Comparison of ENCODE assay signal across 8 mouse cellular contexts in genomic region chr14:55644261-55644888, GRCm38 (mm10). TPM values are rescaled to one million over a fixed set of nuclear protein-coding genes. Genes with fewer than 3 reads are reported as not detected.
A peak's percentile ranks its signal among the peaks of the same experiment; 100 is the strongest.
DNase-seq lines count a peak whose midpoint lies in the region; ATAC-seq and TF ChIP-seq lines count a peak whose summit lies in the region.

No protein-coding gene starts in this region.

- TF ChIP-seq POLR2A in cortical plate, adult 2 months (IDR thresholded peaks at IDR 0.05; ENCODE audit: extremely low read depth, insufficient read depth, low read length), result no peak

- peak overlapping the region; percentile 98 for H3K9ac ChIP-seq in heart, embryonic 16.5 days (ENCODE audit: low read length)
- peak overlapping the region; percentile 94 for H3K9ac ChIP-seq in limb, embryonic 13.5 days
- H3K9ac ChIP-seq in neural tube, embryonic 13.5 days, result peak overlapping the region; percentile 94

- peak overlapping the region; percentile 76 for H3K4me3 ChIP-seq in cortical plate, adult 2 months (ENCODE audit: insufficient read depth, low read length)
- peak overlapping the region; percentile 96 for H3K4me3 ChIP-seq in heart, embryonic 16.5 days (ENCODE audit: low read length)
- peak overlapping the region; percentile 96 for H3K4me3 ChIP-seq in limb, embryonic 13.5 days
- H3K4me3 ChIP-seq in neural tube, embryonic 13.5 days, result peak overlapping the region; percentile 97

- WGBS in heart, embryonic 16.5 days, result 15% methylated on average over 17 of the region's 17 CpGs
- WGBS in limb, embryonic 13.5 days, result 32% methylated on average over 17 of the region's 17 CpGs
- WGBS in neural tube, embryonic 13.5 days, result 26% methylated on average over 17 of the region's 17 CpGs

- intact Hi-C loops in heart, postnatal 25 days (cut with DNase I), result no loop called here
- intact Hi-C loops in gastrocnemius, postnatal 14 days (cut with DNase I; ENCODE audit: low total_unique reads), result no loop called here

- peak; percentile 89 for DNase-seq in heart, adult 11 months
- DNase-seq in heart, postnatal 25 days (ENCODE audit: low spot score), result no peak
- no peak for DNase-seq in frontal cortex, postnatal 10 days (ENCODE audit: low spot score in 2 of 2)
- DNase-seq in gastrocnemius, postnatal 14 days, result no peak

- no peaks in the 10 kb centered on the region for H3K9me3 ChIP-seq in heart, embryonic 16.5 days (replicated peaks; ENCODE audit: control insufficient read depth, low read length)
- no peaks in the 10 kb centered on the region for H3K9me3 ChIP-seq in limb, embryonic 13.5 days
- H3K9me3 ChIP-seq in neural tube, embryonic 13.5 days, result no peaks in the 10 kb centered on the region

- H3K27ac ChIP-seq in cortical plate, adult 2 months (ENCODE audit: insufficient read depth, low read length), result no peak overlapping the region
- peak overlapping the region; percentile 97 for H3K27ac ChIP-seq in heart, embryonic 16.5 days (ENCODE audit: low read length)
- 0 out of 2 replicates have a peak overlapping the region, but pooled peaks have one; percentile 6 for H3K27ac ChIP-seq in limb, embryonic 13.5 days
- no peak overlapping the region for H3K27ac ChIP-seq in neural tube, embryonic 13.5 days (replicated peaks)

- no peaks in the 10 kb centered on the region for H3K27me3 ChIP-seq in heart, embryonic 16.5 days (ENCODE audit: control insufficient read depth, insufficient read depth, low read length)
- no peaks in the 10 kb centered on the region for H3K27me3 ChIP-seq in limb, embryonic 13.5 days
- H3K27me3 ChIP-seq in neural tube, embryonic 13.5 days, result no peaks in the 10 kb centered on the region

- H3K4me2 ChIP-seq in heart, embryonic 16.5 days (ENCODE audit: low read depth, low read length), result peak overlapping the region; percentile 82
- H3K4me2 ChIP-seq in limb, embryonic 13.5 days (replicated peaks), result peak overlapping the region; percentile 87
- peak overlapping the region; percentile 78 for H3K4me2 ChIP-seq in neural tube, embryonic 13.5 days

- H3K36me3 ChIP-seq in heart, embryonic 16.5 days (ENCODE audit: control insufficient read depth, insufficient read depth), result peaks cover 23% of the 10 kb centered on the region
- H3K36me3 ChIP-seq in limb, embryonic 13.5 days, result peaks cover 38% of the 10 kb centered on the region
- peaks cover 23% of the 10 kb centered on the region for H3K36me3 ChIP-seq in neural tube, embryonic 13.5 days

- ATAC-seq in heart, embryonic 16.5 days (replicated peaks; ENCODE audit: extremely low read depth, insufficient read depth, low FRiP score), result no peak
- ATAC-seq in limb, embryonic 13.5 days (ENCODE audit: low FRiP score, low read depth), result no peak
- no peak for ATAC-seq in neural tube, embryonic 13.5 days (ENCODE audit: low read depth)

- H3K4me1 ChIP-seq in cortical plate, adult 2 months (ENCODE audit: control insufficient read depth, insufficient read depth, low read length), result peaks cover 7% of the 10 kb centered on the region; the same call in 1 of the 2 replicates
- H3K4me1 ChIP-seq in heart, embryonic 16.5 days (ENCODE audit: control insufficient read depth, insufficient read depth, low read length), result peaks cover 19% of the 10 kb centered on the region
- H3K4me1 ChIP-seq in limb, embryonic 13.5 days, result peaks cover 29% of the 10 kb centered on the region
- H3K4me1 ChIP-seq in neural tube, embryonic 13.5 days (replicated peaks), result peaks cover 26% of the 10 kb centered on the region

- no peak for TF ChIP-seq CTCF in cortical plate, adult 2 months (IDR thresholded peaks at IDR 0.05; ENCODE audit: extremely low read depth, insufficient read depth, low read length)

RNA-seq across cellular contexts. Expression of gene Tm9sf1, which starts 0.8 kb away (rescaled TPM):
- total RNA-seq in heart, postnatal 25 days (2021), result 10 to 100 TPM; 39.0 to 43.8 TPM
- 30.8 and 33.7 TPM in 2 replicates for polyA plus RNA-seq in cortical plate, adult 2 months (2012; rRNA removed)
- polyA plus RNA-seq in heart, embryonic 16.5 days (2015; fragmentation: Nextera tagmentation; extraction: Ambion mirVana), result 90.8 and 99.0 TPM in 2 replicates
- 108 and 113 TPM in 2 replicates for polyA plus RNA-seq in limb, embryonic 13.5 days (2015; fragmentation: Nextera tagmentation; extraction: Ambion mirVana)
- 60.0 and 61.2 TPM in 2 replicates for polyA plus RNA-seq in neural tube, embryonic 13.5 days (2015; fragmentation: Nextera tagmentation; extraction: Ambion mirVana)
- total RNA-seq in gastrocnemius, postnatal 14 days (2021), result 10 to 100 TPM; 21.5 TPM

RNA-seq across cellular contexts. Expression of gene Tssk4, which starts 5.6 kb away (rescaled TPM):
- under 1 TPM; 0.56 to 0.60 TPM for total RNA-seq in heart, postnatal 25 days (2021)
- polyA plus RNA-seq in cortical plate, adult 2 months (2012; rRNA removed), result 0.79 and 1.0 TPM in 2 replicates
- 0.22 and 0.45 TPM in 2 replicates for polyA plus RNA-seq in heart, embryonic 16.5 days (2015; fragmentation: Nextera tagmentation; extraction: Ambion mirVana)
- 0.91 and 1.0 TPM in 2 replicates for polyA plus RNA-seq in limb, embryonic 13.5 days (2015; fragmentation: Nextera tagmentation; extraction: Ambion mirVana)
- 0.30 and 0.31 TPM in 2 replicates for polyA plus RNA-seq in neural tube, embryonic 13.5 days (2015; fragmentation: Nextera tagmentation; extraction: Ambion mirVana)
- under 1 TPM; 0.12 to 0.49 TPM for total RNA-seq in gastrocnemius, postnatal 14 days (2021)

RNA-seq across cellular contexts. Expression of gene Gm49378, which starts 6.7 kb away (rescaled TPM):
- total RNA-seq in heart, postnatal 25 days (2021), result 1 to 10 TPM; 3.0 to 3.4 TPM
- 6.5 and 6.6 TPM in 2 replicates for polyA plus RNA-seq in cortical plate, adult 2 months (2012; rRNA removed)
- 0.59 and 0.61 TPM in 2 replicates for polyA plus RNA-seq in heart, embryonic 16.5 days (2015; fragmentation: Nextera tagmentation; extraction: Ambion mirVana)
- polyA plus RNA-seq in limb, embryonic 13.5 days (2015; fragmentation: Nextera tagmentation; extraction: Ambion mirVana), result 1.3 and 1.9 TPM in 2 replicates
- 1.9 and 3.0 TPM in 2 replicates for polyA plus RNA-seq in neural tube, embryonic 13.5 days (2015; fragmentation: Nextera tagmentation; extraction: Ambion mirVana)
- under 1 TPM; 0.27 to 0.96 TPM for total RNA-seq in gastrocnemius, postnatal 14 days (2021)

RNA-seq across cellular contexts. Expression of gene Ipo4, which starts 8.6 kb away (rescaled TPM):
- 10 to 100 TPM; 51.1 to 57.0 TPM for total RNA-seq in heart, postnatal 25 days (2021)
- 152 and 165 TPM in 2 replicates for polyA plus RNA-seq in cortical plate, adult 2 months (2012; rRNA removed)
- polyA plus RNA-seq in heart, embryonic 16.5 days (2015; fragmentation: Nextera tagmentation; extraction: Ambion mirVana), result 64.8 and 70.8 TPM in 2 replicates
- 107 and 113 TPM in 2 replicates for polyA plus RNA-seq in limb, embryonic 13.5 days (2015; fragmentation: Nextera tagmentation; extraction: Ambion mirVana)
- 81.6 and 84.5 TPM in 2 replicates for polyA plus RNA-seq in neural tube, embryonic 13.5 days (2015; fragmentation: Nextera tagmentation; extraction: Ambion mirVana)
- 10 to 100 TPM; 52.5 to 62.0 TPM for total RNA-seq in gastrocnemius, postnatal 14 days (2021)

RNA-seq across cellular contexts. Expression of gene Mdp1, which starts 15.9 kb away (rescaled TPM):
- total RNA-seq in heart, postnatal 25 days (2021), result 10 to 100 TPM; 53.0 to 53.4 TPM
- polyA plus RNA-seq in cortical plate, adult 2 months (2012; rRNA removed), result 46.8 and 47.9 TPM in 2 replicates
- 93.7 and 96.5 TPM in 2 replicates for polyA plus RNA-seq in heart, embryonic 16.5 days (2015; fragmentation: Nextera tagmentation; extraction: Ambion mirVana)
- polyA plus RNA-seq in limb, embryonic 13.5 days (2015; fragmentation: Nextera tagmentation; extraction: Ambion mirVana), result 68.7 and 69.5 TPM in 2 replicates
- 68.6 and 70.4 TPM in 2 replicates for polyA plus RNA-seq in neural tube, embryonic 13.5 days (2015; fragmentation: Nextera tagmentation; extraction: Ambion mirVana)
- total RNA-seq in gastrocnemius, postnatal 14 days (2021), result 10 to 100 TPM; 17.8 to 19.7 TPM

Comparison
In these comparisons a context has a peak if more than half of its experiments do, and no peak if none do; other contexts are left out.
1. H3K27ac ChIP-seq: peak in heart, embryonic 16.5 days (single experiment) and limb, embryonic 13.5 days (single experiment); none in cortical plate, adult 2 months (single experiment) and neural tube, embryonic 13.5 days (single experiment).
2. Peak in every context shown above with its lines, with median percentiles within 50 percentile points of each other: H3K4me3 ChIP-seq, H3K4me2 ChIP-seq and H3K9ac ChIP-seq.